Mouse (Mus musculus) ovary, adult 10 weeks (tissue): Measurements from ENCODE around the gene Rasal3. TPM values are rescaled to one million over a fixed set of nuclear protein-coding genes. Genes with fewer than 3 reads are reported as not detected.

Experiments
- polyA plus RNA-seq: library from polyadenylated mRNA; stranded (reverse); fragments of 350-450 nt; fragmentation: Illumina TruSeq; extraction: RNeasy Lipid Tissue Mini Kit (QIAGEN cat#74804); gene quantifications from one replicate; pipeline ENCODE4 v1.2.3, GENCODE M21; 2014

The Rasal3 gene
- polyA plus RNA-seq = not detected

DNA sequence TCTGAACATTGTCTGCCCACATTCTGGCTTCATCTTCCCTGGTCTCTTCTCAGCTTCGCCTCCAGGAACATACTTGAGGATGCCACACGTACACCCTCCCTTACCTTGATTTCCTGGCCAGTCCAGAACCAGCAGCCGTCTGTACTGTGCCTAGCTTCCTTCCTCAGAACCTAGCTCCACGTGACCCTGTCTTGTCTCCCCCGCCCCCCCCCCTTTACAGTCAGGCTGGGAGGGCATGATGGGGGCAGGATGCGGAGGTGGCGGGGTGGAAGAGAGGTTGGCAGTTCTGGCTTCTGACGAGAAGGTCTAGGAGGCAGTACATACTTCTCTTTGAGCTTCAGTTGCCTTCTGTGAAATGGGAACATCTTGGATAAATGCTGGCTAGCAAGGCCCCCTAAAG, at the start of gene Rasal3:
TSS of gene Rasal3 (minus strand) at position 167 of the 400 bp plus-strand sequence.

DNA sequence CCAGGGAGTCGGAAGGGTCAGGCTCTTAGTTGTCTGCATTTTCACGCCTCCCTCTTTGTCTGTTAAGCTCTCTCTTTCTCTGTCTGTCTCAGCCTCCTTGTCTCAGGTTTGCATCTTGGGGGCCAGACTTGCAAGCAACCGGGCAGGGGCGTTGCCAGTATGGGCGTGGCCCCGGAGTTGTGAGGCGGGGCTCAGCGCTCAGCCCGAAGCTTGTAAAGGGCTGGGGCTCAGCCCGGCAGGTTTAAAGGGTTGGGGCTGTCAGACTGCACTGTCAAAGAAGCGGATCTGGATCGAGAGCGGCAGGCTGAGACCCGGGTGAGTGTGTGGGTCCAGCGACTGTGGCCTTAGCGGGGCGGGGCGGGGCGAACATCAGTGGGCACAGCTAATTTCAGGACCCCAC, 49.1 kb upstream of the Rasal3 start, which contains the start of gene Cyp4f39:
TSS of gene Cyp4f39 (plus strand) at position 242 of the 400 bp plus-strand sequence.

GRCm38 (mm10) chr17:32424034-32424433, 20.7 kb upstream of the Rasal3 start, which contains the start of gene Pglyrp2:
Gene Pglyrp2, minus strand, starts transcription at chr17:32424167.

GRCm38 (mm10) chr17:32389101-32389659, 14.2 kb downstream of the Rasal3 start, which contains the start of gene Wiz:
Gene Wiz, minus strand, starts transcription at chr17:32389439.

GRCm38 (mm10) chr17:32350382-32350983, 52.9 kb downstream of the Rasal3 start, which contains the start of gene Akap8l:
Gene Akap8l, minus strand, starts transcription at chr17:32350607.

Other genes starting within 250 kb of the Rasal3 start
- gene Notch3, start 236.7 kb downstream of the Rasal3 start, polyA plus RNA-seq = 1.3 TPM
- gene Ephx3, start 214.0 kb downstream of the Rasal3 start, polyA plus RNA-seq = 0.37 TPM
- 46.2 TPM for gene Brd4, start 118.9 kb downstream of the Rasal3 start, polyA plus RNA-seq
- gene Akap8, start 82.3 kb downstream of the Rasal3 start, polyA plus RNA-seq = 99.0 TPM
- 15.4 TPM for gene Akap8l, start 53.0 kb downstream of the Rasal3 start, polyA plus RNA-seq
- gene Wiz, start 14.1 kb downstream of the Rasal3 start, polyA plus RNA-seq = 4.0 TPM
- gene Pglyrp2, start 20.6 kb upstream of the Rasal3 start, polyA plus RNA-seq = not detected
- 0.43 TPM for gene Cyp4f39, start 49.1 kb upstream of the Rasal3 start, polyA plus RNA-seq
- 1.4 TPM for gene Cyp4f17, start 102.5 kb upstream of the Rasal3 start, polyA plus RNA-seq
- gene Cyp4f16, start 133.0 kb upstream of the Rasal3 start, polyA plus RNA-seq = 3.8 TPM
- gene Cyp4f37, start 217.7 kb upstream of the Rasal3 start, polyA plus RNA-seq = not detected